Mouse (Mus musculus) erythroblast, embryonic 14.5 days (primary cell): ENCODE data around the gene Adcy5.

Experiments
- GATA1 ChIP-seq: IDR thresholded peaks from 2 replicates; pipeline ENCODE4 v1.6.1; 2012; ENCODE audit warnings: low read length, inconsistent platforms, mixed read lengths
- TAL1 ChIP-seq: IDR thresholded peaks from 3 replicates; pipeline ENCODE4 v1.6.1; 2012; ENCODE audit warnings: low read length, inconsistent platforms, mixed read lengths

GRCm38 (mm10) chr16:35309634-35310033, 155.0 kb downstream of the Adcy5 start:
- TF ChIP-seq GATA1 (no peak), TAL1 (no peak)
